Mouse (Mus musculus): ENCODE results near the gene Nps. TPM values are rescaled to one million over a fixed set of nuclear protein-coding genes. Genes with fewer than 3 reads are reported as not detected.

Gene Nps
- polyA plus RNA-seq, 1 experiment: not detected

DNA sequence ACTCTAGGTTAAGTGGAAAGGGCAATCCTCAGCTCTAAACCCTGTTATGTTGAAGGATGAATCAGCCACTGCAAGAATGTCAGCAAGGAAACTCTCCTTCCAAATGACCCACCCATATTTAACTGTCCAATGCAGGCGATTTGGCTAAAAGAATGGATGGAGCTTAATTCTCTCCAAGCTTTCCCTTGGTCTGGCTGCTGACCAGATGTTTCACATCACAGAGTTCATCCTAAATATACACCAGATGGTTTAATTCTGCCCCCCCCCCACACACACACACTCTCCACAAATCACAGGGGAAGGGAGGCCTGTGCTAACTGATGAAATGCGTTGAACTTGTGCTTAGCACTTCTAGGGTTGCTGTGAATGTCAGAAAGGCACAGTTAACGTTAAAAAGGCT lies 21.4 kb upstream of the Nps start:
- no peaks in the 10 kb centered on the region for H3K36me3 ChIP-seq (ENCODE audit: control insufficient read depth, insufficient read depth, low read length)
- H3K4me1 ChIP-seq (ENCODE audit: control insufficient read depth, insufficient read depth, low read length): no peaks in the 10 kb centered on the region
- no peaks in the 10 kb centered on the region; the same call in 1 of the 2 replicates for H3K27me3 ChIP-seq (replicated peaks; ENCODE audit: control insufficient read depth, insufficient read depth, low read length)
- no peak for TF ChIP-seq CTCF (conservative IDR thresholded peaks at IDR 0.05; ENCODE audit: insufficient read depth, insufficient read length, low read depth, low read length)
- no peak for TF ChIP-seq POLR2A (IDR thresholded peaks at IDR 0.05; ENCODE audit: low read depth, low read length)
- no peak overlapping the region for H3K4me3 ChIP-seq (ENCODE audit: insufficient read depth, low read depth, low read length)
- no peak overlapping the region for H3K27ac ChIP-seq (ENCODE audit: insufficient read depth, low read depth, low read length)
- peak; percentile 16 for DNase-seq
- WGBS: 26% methylated on average over 3 of the region's 3 CpGs

DNA sequence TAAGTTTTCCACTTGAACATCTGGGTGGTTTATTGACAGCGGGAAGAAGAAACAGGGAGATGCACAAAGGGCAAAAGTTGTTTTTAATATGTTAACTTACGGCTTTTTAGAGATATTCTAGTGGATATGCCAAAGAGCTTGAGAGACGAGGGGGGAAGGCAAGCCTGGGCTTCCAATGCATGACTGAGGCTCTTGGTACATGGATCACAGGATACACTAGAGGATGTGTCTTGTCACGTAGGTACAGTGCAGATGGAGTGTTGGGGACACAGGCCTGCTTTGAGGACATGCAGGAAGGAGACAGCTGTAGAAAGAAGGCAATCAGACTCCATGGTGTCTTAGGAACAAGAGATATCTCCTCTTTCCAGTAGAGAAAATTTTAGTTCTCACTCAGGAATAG lies 19.1 kb upstream of the Nps start:
- Histone ChIP-seq H3K36me3 (ENCODE audit: control insufficient read depth, insufficient read depth, low read length) (no peaks in the 10 kb centered on the region), H3K27me3 (replicated peaks; ENCODE audit: control insufficient read depth, insufficient read depth, low read length) (no peaks in the 10 kb centered on the region), H3K4me3 (ENCODE audit: insufficient read depth, low read depth, low read length) (no peak overlapping the region), H3K27ac (ENCODE audit: insufficient read depth, low read depth, low read length) (no peak overlapping the region), H3K4me1 (ENCODE audit: control insufficient read depth, insufficient read depth, low read length) (no peaks in the 10 kb centered on the region)
- DNase-seq: no peak
- 87% methylated on average over 4 of the region's 4 CpGs for WGBS
- TF ChIP-seq POLR2A (IDR thresholded peaks at IDR 0.05; ENCODE audit: low read depth, low read length): no peak
- no peak for TF ChIP-seq CTCF (conservative IDR thresholded peaks at IDR 0.05; ENCODE audit: insufficient read depth, insufficient read length, low read depth, low read length)

DNA sequence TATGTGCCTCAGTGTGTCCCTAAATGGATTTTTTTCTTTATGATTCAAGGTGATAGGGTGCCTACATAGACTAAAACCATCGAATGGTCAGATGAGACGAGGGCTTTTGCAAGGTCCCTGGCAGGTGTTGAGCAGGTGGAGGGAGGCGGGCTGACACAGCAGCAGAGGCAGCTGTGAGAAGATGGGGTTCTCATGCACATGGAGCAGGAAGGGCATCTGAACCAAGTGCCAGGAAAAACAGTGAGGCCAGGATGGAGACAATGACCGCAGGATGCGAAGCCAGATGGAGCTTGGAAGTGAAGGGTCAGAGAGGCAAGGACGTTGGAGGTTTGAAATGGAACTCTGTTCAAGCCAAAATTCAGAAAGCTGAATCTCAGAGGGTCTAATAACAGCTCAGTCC lies 18.5 kb upstream of the Nps start:
- Histone ChIP-seq H3K27ac (ENCODE audit: insufficient read depth, low read depth, low read length) (no peak overlapping the region), H3K4me1 (ENCODE audit: control insufficient read depth, insufficient read depth, low read length) (no peaks in the 10 kb centered on the region), H3K36me3 (ENCODE audit: control insufficient read depth, insufficient read depth, low read length) (no peaks in the 10 kb centered on the region), H3K27me3 (replicated peaks; ENCODE audit: control insufficient read depth, insufficient read depth, low read length) (no peaks in the 10 kb centered on the region), H3K4me3 (ENCODE audit: insufficient read depth, low read depth, low read length) (no peak overlapping the region)
- DNase-seq: no peak
- TF ChIP-seq CTCF (conservative IDR thresholded peaks at IDR 0.05; ENCODE audit: insufficient read depth, insufficient read length, low read depth, low read length) (no peak), POLR2A (IDR thresholded peaks at IDR 0.05; ENCODE audit: low read depth, low read length) (no peak)
- WGBS: 79% methylated on average over 6 of the region's 6 CpGs

DNA sequence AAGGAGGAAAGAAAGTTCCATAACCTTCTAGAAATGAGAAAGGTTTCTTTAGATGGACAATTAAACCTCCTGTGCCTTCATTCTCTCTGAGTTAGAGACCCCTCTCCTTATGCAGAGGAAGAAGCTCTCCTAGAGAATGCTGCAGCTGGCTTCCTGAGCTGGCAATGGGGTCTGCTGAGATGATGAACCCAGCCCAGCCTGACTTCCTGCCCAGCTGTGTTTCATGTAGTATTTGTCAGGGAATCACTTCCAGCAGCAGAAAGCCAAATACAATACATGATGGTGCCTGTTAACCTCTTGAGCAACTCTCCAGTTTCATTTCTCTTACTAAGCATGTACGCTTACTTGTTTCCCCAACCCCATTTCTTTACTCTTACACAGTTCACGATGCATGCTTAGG lies 17.9 kb upstream of the Nps start:
- Histone ChIP-seq H3K4me1 (ENCODE audit: control insufficient read depth, insufficient read depth, low read length) (no peaks in the 10 kb centered on the region), H3K27ac (ENCODE audit: insufficient read depth, low read depth, low read length) (no peak overlapping the region), H3K27me3 (replicated peaks; ENCODE audit: control insufficient read depth, insufficient read depth, low read length) (no peaks in the 10 kb centered on the region), H3K4me3 (ENCODE audit: insufficient read depth, low read depth, low read length) (no peak overlapping the region), H3K36me3 (ENCODE audit: control insufficient read depth, insufficient read depth, low read length) (no peaks in the 10 kb centered on the region)
- DNase-seq: no peak
- TF ChIP-seq CTCF (conservative IDR thresholded peaks at IDR 0.05; ENCODE audit: insufficient read depth, insufficient read length, low read depth, low read length) (no peak), POLR2A (IDR thresholded peaks at IDR 0.05; ENCODE audit: low read depth, low read length) (no peak)
- WGBS: 85% methylated on average over 2 of the region's 2 CpGs

DNA sequence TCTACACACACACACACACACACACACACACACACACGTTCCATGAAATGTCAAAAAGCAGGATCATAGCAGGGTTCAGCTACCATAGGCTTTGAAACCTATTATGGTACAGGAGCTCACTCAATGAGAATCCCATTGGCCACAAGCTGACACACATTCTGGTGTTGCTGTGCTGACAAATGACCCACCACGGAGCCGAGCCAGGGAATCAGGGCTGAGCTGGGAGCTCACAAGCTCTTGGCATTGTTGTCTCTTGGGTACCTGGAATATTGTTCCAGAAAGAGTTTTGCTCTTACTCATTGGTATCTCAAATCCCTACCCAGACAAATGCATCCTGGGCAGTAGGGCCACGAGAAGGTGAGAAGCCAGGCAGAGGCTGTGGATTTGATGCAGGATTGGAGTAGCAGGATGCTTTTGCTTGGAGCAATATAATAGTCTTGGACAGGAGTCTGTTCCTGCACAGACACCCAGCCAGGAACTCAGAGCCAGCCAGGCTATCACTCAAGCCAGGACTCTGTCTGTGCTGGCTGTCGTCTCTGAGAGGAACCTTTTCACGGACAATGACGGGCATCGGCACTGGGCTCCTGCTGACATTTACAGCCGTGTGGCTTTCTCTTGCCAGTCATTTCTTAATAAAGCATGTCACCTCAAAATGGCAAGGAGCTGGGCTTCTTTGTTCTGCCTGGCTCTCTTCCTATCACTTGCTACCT lies 14.2 kb upstream of the Nps start:
- 83% methylated on average over 9 of the region's 9 CpGs for WGBS

DNA sequence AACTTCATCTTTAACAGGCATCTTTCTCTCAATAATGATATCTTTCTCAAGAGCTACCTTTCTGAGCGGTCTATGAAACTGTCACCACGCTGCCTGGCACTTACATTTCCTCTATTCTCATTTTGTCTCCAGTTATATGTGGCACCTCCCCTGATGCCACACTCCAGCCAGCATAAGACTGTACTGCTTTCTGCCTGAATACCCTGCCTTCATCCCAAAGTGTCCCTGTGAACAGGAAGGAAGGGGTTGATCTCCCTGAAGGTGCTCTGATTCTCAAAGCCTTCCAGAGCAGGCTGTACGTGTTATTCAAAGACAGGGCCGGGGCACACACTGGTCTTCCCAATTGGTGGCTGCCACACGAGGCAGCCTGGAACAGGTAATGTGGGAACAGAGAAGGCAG lies 12.1 kb upstream of the Nps start:
- Histone ChIP-seq H3K27ac (ENCODE audit: insufficient read depth, low read depth, low read length) (no peak overlapping the region), H3K27me3 (replicated peaks; ENCODE audit: control insufficient read depth, insufficient read depth, low read length) (no peaks in the 10 kb centered on the region), H3K4me3 (ENCODE audit: insufficient read depth, low read depth, low read length) (no peak overlapping the region), H3K4me1 (ENCODE audit: control insufficient read depth, insufficient read depth, low read length) (no peaks in the 10 kb centered on the region), H3K36me3 (ENCODE audit: control insufficient read depth, insufficient read depth, low read length) (no peaks in the 10 kb centered on the region)
- 92% methylated on average over 5 of the region's 5 CpGs for WGBS
- no peak for TF ChIP-seq POLR2A (IDR thresholded peaks at IDR 0.05; ENCODE audit: low read depth, low read length)
- no peak for TF ChIP-seq CTCF (conservative IDR thresholded peaks at IDR 0.05; ENCODE audit: insufficient read depth, insufficient read length, low read depth, low read length)
- no peak for DNase-seq

More for the DNA sequence above, 14.2 kb upstream of the Nps start:
- H3K4me3 ChIP-seq (ENCODE audit: insufficient read depth, low read depth, low read length): no peak overlapping the region
- H3K36me3 ChIP-seq (ENCODE audit: control insufficient read depth, insufficient read depth, low read length): no peaks in the 10 kb centered on the region
- no peak for DNase-seq
- TF ChIP-seq POLR2A (IDR thresholded peaks at IDR 0.05; ENCODE audit: low read depth, low read length) (no peak), CTCF (conservative IDR thresholded peaks at IDR 0.05; ENCODE audit: insufficient read depth, insufficient read length, low read depth, low read length) (no peak)
- no peaks in the 10 kb centered on the region for H3K4me1 ChIP-seq (ENCODE audit: control insufficient read depth, insufficient read depth, low read length)
- H3K27me3 ChIP-seq (replicated peaks; ENCODE audit: control insufficient read depth, insufficient read depth, low read length): no peaks in the 10 kb centered on the region
- no peak overlapping the region for H3K27ac ChIP-seq (ENCODE audit: insufficient read depth, low read depth, low read length)

DNA sequence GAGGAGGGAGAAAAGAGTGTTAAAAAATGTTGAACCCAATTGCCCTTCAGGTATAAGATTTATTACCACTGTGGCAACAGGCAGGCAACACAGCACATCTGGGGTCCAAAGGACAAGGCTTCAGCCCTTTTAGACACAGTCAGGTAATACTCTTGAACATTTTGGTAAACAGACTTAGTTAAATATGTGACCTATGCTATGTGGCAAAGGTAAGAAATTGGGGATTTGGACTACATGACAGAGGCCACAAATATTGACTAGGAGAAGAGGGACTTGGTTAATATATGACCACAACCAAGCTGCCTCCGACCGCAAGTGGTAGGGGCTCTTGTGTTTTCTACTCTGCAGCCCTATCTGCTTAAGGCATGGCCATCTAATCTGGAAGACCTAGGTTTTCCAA lies 5.3 kb upstream of the Nps start:
- no peak overlapping the region for H3K4me3 ChIP-seq (ENCODE audit: insufficient read depth, low read depth, low read length)
- no peaks in the 10 kb centered on the region for H3K27me3 ChIP-seq (replicated peaks; ENCODE audit: control insufficient read depth, insufficient read depth, low read length)
- peaks cover 4% of the 10 kb centered on the region; the same call in 1 of the 2 replicates for H3K4me1 ChIP-seq (ENCODE audit: control insufficient read depth, insufficient read depth, low read length)
- H3K36me3 ChIP-seq (ENCODE audit: control insufficient read depth, insufficient read depth, low read length): no peaks in the 10 kb centered on the region
- 56% methylated on average over 2 of the region's 2 CpGs for WGBS
- peak; percentile 61 for DNase-seq
- TF ChIP-seq CTCF (conservative IDR thresholded peaks at IDR 0.05; ENCODE audit: insufficient read depth, insufficient read length, low read depth, low read length) (no peak), POLR2A (IDR thresholded peaks at IDR 0.05; ENCODE audit: low read depth, low read length) (no peak)
- no peak overlapping the region for H3K27ac ChIP-seq (ENCODE audit: insufficient read depth, low read depth, low read length)
